Mouse (Mus musculus) granulocyte monocyte progenitor cell, adult 5-6 weeks (primary cell): ENCODE measurements around the gene Nprl3. TPM values are rescaled to one million over a fixed set of nuclear protein-coding genes. Genes with fewer than 3 reads are reported as not detected.
"Not testable (repeated sequence)": the region's sequence is repeated elsewhere in the genome, so short reads cannot be mapped to it uniquely, and the experiment has no call there.

Source experiments
- ATAC-seq: replicated peaks from 2 replicates; pipeline ENCODE4 v1.8.0; 2016; ENCODE audit warnings: mild to moderate bottlenecking, moderate TSS enrichment, inconsistent platforms; ENCODE audit not compliant: poor library complexity, severe bottlenecking
- total RNA-seq, 2 experiments: library from RNA; stranded (forward) in 1 of 2; stranded (reverse) in 1 of 2; fragments of 200-712, 200-1000 nt in 1 of 2; fragments of >200 nt in 1 of 2; fragmentation: Nextera tagmentation in 1 of 2; gene quantifications; 2 replicates each; pipeline ENCODE4 v1.2.3; 2014 to 2017

Nprl3 gene
- total RNA-seq, 2 experiments from 2014 or later, result 17.7 to 25.3 TPM

- ATAC-seq, result no peak
Measured at GRCm38 (mm10) chr11:32285031-32285775, 17.7 kb upstream of the Nprl3 start.

DNA sequence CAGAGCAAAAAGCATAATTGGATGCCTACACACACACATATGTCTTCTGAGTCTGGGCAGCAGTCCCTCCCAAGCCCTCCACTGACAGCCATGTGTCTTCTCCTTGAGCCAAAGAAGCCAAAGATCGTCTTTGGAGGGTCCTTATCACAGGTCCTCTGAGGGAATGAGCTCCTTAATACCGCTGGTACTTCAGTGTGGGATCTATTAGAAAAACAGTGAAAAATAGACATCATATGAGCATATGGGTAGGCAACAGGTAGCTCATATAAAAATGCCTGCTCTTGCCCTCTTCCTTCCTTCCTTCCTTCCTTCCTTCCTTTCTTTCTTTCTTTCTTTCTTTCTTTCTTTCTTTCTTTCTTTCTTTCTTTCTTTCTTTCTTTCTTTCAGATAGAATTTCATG is 17.1 kb upstream of the Nprl3 start:
- ATAC-seq, result not testable (repeated sequence)

GRCm38 (mm10) chr11:32283091-32283777 is 15.7 kb upstream of the Nprl3 start, which contains the start of gene Hba-a1:
TSS of gene Hba-a1 (plus strand) at chr11:32283511.
- ATAC-seq, result peak; percentile 17; the same call in 1 of the 2 replicates

DNA sequence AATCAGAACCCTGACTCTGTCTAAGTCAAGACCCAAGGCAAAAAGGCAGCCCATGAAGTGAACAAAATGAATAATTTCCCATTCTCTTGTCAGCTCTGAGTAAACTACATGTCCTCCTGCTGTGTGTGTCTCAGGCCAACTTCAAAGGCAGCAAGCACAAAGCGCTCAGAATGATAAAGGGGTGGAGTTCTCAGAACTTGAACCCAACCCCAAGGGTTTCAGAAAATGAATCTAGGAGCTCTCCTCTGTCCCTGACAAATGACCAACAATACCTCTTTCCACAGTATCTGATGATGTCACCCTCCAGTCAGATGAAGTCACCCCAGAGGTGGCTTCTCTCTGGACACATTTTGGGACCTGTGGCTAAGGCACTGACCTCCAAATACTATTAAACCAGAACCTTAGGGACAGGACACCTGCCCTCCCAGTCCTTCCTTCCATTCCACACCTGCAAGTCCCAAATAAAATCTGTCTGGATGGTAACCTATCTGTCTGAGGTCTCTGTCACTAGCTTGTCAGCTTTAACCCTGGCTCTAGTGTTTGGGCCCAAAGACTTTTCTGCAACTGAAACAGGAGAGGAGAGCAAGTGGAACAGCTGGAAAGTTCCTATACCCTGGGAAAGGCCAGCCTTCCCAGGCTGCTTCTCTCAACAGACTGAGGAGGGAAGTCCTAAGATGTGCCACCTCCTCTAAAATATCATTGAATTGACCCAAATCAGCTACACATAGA is 14.1 kb upstream of the Nprl3 start:
- no peak for ATAC-seq

- ATAC-seq, result no peak
Measured at GRCm38 (mm10) chr11:32280646-32281045, 13.1 kb upstream of the Nprl3 start.

DNA sequence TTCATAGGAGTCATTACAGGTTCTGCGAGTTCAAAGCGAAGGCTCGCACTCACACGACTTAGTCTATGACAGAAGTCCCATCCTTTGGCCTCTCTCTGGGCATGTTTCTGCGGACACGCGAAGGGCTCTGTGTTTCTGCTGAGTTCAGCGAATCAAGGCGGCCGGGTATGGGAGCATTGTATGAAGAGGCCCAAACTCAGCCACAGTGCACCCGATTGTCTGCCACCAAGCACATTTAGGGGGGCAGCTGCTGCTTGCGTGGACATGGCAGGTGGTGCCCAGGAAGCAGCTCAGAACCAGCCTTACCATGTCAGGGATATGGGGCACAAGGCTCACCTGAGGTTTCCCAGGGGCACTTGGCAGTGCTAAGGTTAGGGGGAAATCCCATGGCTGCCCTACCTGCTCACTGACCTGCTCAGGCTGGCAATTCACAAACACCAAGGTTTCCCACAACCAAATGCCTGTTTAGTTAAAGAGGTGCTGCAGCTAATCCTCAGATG is 11.0 kb upstream of the Nprl3 start:
- ATAC-seq, result no peak

- no peak for ATAC-seq
Measured at GRCm38 (mm10) chr11:32277736-32278457, 10.4 kb upstream of the Nprl3 start.

DNA sequence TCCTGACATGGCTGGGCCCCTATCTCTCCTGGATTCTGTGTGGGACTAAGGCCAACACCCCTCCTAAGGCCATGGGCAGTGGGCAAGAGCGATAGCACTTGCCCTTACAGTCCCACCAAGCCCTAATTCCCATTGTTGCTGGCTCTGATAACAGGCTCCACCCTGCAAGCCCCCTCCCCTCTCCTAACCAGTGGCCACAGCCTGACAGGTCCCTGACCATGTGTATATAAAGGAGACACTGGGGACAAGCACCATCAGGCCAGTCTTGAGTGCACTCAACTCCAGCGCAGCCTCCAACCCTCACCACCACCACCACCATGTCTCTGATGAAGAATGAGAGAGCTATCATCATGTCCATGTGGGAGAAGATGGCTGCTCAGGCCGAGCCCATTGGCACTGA is 8.8 kb upstream of the Nprl3 start, which contains the start of gene Hba-x:
TSS of gene Hba-x (plus strand) at position 54 of the 400 bp plus-strand sequence.
- ATAC-seq, result no peak

DNA sequence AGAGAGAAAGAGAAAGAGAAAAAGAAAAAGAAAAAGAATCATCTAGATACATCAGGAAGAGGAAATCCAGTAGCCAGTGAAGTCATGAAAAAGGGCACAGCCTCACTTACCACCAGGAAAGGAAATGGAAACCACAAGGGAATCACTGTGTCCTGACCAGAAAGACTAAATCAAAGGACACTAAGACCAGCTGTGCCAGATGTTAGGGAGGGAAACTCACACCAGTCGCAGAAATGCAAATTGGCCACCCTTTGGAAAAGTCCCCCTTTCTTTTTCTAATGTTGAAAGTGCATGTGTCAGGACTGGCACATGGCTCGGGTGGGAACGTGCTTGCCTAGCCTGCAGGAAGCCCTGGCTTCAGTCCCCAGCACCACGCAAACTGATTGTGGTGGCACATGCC is 3.7 kb upstream of the Nprl3 start:
- no peak for ATAC-seq

DNA sequence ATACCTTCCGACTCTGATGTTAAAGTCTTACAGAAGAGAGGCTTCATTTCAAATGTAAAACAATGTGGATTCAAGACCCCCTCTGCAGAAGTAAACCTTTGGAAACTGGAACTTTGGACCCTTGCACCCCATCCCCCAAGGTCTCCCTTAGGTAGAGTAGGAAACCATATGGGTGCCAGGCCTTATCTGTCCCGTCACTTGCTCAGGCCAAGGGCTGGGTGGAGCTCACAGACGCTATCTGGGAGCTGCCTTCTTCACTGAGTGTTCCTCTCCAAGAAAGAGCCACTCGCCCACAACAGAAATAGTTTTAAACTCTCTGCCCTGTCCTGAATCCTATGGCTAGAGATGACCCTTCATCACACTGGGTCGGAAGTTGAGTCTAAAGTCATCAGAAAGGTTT is 1.4 kb upstream of the Nprl3 start:
- no peak for ATAC-seq

DNA sequence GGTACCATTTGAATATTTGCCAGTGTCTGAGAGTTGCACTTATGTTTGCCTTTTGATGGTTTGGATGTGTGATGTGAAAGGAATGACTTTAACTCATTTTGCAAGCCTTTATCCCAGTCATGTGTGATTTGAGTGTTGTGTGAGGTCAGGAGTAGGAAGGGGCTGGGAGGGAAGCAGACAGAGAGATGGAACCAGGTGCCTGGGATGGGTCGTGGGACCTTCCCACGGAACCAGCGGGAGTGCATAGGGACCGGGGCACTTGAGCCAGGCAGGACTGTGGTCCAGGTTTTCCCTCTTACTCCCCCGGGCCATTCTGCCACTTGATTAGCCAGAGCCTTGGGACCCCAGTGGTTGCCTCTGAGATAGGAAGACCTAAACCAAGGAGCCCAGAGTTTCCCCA is 457 bp upstream of the Nprl3 start:
- no peak for ATAC-seq

- ATAC-seq, result no peak
Measured at GRCm38 (mm10) chr11:32266776-32267175, 731 bp downstream of the Nprl3 start.

- no peak for ATAC-seq
Measured at GRCm38 (mm10) chr11:32266194-32266593, 1.3 kb downstream of the Nprl3 start.

DNA sequence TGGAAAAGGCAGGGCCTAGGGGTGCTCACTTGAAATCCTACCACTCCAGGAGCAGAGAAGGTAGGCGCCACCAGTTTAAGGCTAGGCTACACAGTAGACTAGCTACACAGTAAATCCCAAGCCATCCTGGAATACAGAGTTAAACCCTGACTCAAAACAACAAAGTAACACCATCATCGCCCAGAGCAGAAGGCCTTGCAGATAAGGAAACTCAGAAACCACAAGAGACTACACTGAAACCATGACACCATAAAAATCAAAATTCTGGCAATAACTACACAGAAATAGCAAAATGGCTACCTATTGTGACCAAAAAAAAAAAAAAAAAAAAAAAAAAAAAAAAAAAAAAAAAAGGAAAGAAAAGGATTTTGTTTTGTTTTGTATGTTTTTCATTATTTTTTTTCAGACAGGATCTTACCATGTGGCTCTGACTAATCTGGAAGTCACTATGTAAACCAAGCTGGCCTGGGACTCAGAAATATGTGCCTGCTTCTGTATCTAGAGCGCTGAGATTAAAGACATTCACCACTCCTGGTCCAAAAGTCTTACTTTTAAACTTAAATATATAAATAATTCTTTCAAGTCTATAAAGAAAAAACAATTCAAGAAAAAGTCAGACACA is 2.3 kb downstream of the Nprl3 start:
- peak; percentile 38 for ATAC-seq

GRCm38 (mm10) chr11:32262674-32263415 is 4.7 kb downstream of the Nprl3 start:
- ATAC-seq, result no peak

DNA sequence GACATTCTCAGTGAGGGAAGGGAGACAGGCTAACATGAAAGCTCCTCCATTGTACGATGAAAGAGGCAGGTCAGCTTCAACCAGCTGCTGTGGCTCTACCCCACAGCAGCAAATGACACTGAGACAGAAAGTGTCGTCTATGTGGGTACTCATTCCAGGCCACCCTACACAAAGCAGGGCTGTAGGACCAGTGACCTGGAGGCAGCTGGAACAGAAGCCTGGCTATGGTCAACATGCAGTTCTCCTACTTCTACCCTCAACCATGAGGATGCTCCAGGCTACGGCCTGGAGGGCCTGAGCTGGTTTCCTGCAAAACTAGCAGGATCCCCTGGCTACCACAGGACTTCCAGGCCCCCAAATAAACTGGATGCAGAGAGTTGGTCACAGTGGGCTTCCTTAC is 10.9 kb downstream of the Nprl3 start:
- ATAC-seq, result no peak

GRCm38 (mm10) chr11:32256146-32256545 is 11.4 kb downstream of the Nprl3 start:
- no peak for ATAC-seq

GRCm38 (mm10) chr11:32253121-32253520 is 14.4 kb downstream of the Nprl3 start:
- no peak for ATAC-seq
